Mouse (Mus musculus): ENCODE measurements around the gene Nxpe4. TPM values are rescaled to one million over a fixed set of nuclear protein-coding genes. Genes with fewer than 3 reads are reported as not detected.
"Not testable (repeated sequence)": the region's sequence is repeated elsewhere in the genome, so short reads cannot be mapped to it uniquely, and the experiment has no call there.

Nxpe4 gene
- polyA plus RNA-seq, 1 experiment from 2014 or later = 7.4 TPM

DNA sequence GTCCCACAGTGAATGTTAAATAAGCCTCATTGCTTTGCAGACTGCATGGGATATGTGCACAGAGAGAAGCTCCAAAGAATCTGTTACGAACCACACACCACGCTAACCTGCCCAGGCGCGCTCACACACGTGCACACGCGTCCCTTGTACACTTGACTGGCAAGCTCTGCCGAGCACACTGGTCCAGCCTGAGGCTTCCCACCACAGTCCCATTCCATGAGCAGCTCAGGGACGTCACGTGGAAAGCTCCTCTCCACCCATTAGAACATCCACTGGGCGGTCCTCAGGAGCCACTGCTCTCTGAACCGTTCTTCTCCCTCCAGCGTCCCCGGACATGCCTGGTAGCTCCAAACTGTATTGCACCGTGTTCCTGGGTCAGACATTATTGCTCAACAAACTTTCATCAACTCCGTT is 105.2 kb downstream of the Nxpe4 start:
- peak overlapping the region; percentile 28; the same call in 1 of the 2 replicates for H3K9ac ChIP-seq
- no peaks in the 10 kb centered on the region for H3K36me3 ChIP-seq
- peak overlapping the region; percentile 92 for H3K4me2 ChIP-seq (replicated peaks)
- no peaks in the 10 kb centered on the region for H3K27me3 ChIP-seq
- peak overlapping the region; percentile 55; the same call in 1 of the 2 replicates for H3K27ac ChIP-seq (replicated peaks)
- ATAC-seq (ENCODE audit: insufficient number of reproducible peaks, low FRiP score, low TSS enrichment, low read depth) = peak; percentile 81
- under 1% methylated on average over 16 of the region's 16 CpGs for WGBS
- peaks cover 12% of the 10 kb centered on the region; the same call in 1 of the 2 replicates for H3K4me1 ChIP-seq
- peak overlapping the region; percentile 50 for H3K4me3 ChIP-seq (replicated peaks)
- no peaks in the 10 kb centered on the region for H3K9me3 ChIP-seq (replicated peaks)

- Histone ChIP-seq H3K4me1 (peaks cover 12% of the 10 kb centered on the region; the same call in 1 of the 2 replicates), H3K27me3 (no peaks in the 10 kb centered on the region), H3K9ac (no peak overlapping the region), H3K27ac (replicated peaks) (0 out of 2 replicates have a peak overlapping the region, but pooled peaks have one; percentile 12), H3K4me2 (replicated peaks) (no peak overlapping the region; the same call in 1 of the 2 replicates), H3K9me3 (replicated peaks) (no peaks in the 10 kb centered on the region), H3K4me3 (replicated peaks) (no peak overlapping the region), H3K36me3 (no peaks in the 10 kb centered on the region)
- WGBS = 37% methylated on average over 1 of the region's 1 CpGs
- ATAC-seq (ENCODE audit: insufficient number of reproducible peaks, low FRiP score, low TSS enrichment, low read depth) = no peak
These were observed 106.1 kb downstream of the Nxpe4 start for GRCm38 (mm10) chr9:48267960-48268359.

- H3K4me3 ChIP-seq (replicated peaks) = no peak overlapping the region
- no peaks in the 10 kb centered on the region for H3K9me3 ChIP-seq (replicated peaks)
- H3K27me3 ChIP-seq = no peaks in the 10 kb centered on the region
- no peaks in the 10 kb centered on the region for H3K36me3 ChIP-seq
- WGBS = 90% methylated on average over 15 of the region's 15 CpGs
- no peak overlapping the region for H3K9ac ChIP-seq
- no peak overlapping the region for H3K4me2 ChIP-seq (replicated peaks)
- no peak overlapping the region for H3K27ac ChIP-seq (replicated peaks)
- no peak for ATAC-seq (ENCODE audit: insufficient number of reproducible peaks, low FRiP score, low TSS enrichment, low read depth)
- no peaks in the 10 kb centered on the region for H3K4me1 ChIP-seq
These were observed 115.0 kb downstream of the Nxpe4 start for GRCm38 (mm10) chr9:48276831-48277230.

- no peaks in the 10 kb centered on the region for H3K9me3 ChIP-seq (replicated peaks)
- no peaks in the 10 kb centered on the region for H3K36me3 ChIP-seq
- H3K27me3 ChIP-seq = no peaks in the 10 kb centered on the region
- ATAC-seq (ENCODE audit: insufficient number of reproducible peaks, low FRiP score, low TSS enrichment, low read depth) = no peak
- H3K27ac ChIP-seq (replicated peaks) = no peak overlapping the region
- no peaks in the 10 kb centered on the region for H3K4me1 ChIP-seq
- H3K4me3 ChIP-seq (replicated peaks) = no peak overlapping the region
- H3K4me2 ChIP-seq (replicated peaks) = no peak overlapping the region
- 82% methylated on average over 8 of the region's 8 CpGs for WGBS
- H3K9ac ChIP-seq = no peak overlapping the region
These were observed 122.4 kb downstream of the Nxpe4 start for GRCm38 (mm10) chr9:48284221-48284620.

- Histone ChIP-seq H3K27ac (replicated peaks) (no peak overlapping the region), H3K36me3 (no peaks in the 10 kb centered on the region), H3K9ac (no peak overlapping the region), H3K9me3 (replicated peaks) (no peaks in the 10 kb centered on the region), H3K27me3 (no peaks in the 10 kb centered on the region), H3K4me2 (replicated peaks) (no peak overlapping the region), H3K4me3 (replicated peaks) (no peak overlapping the region), H3K4me1 (peaks cover 2% of the 10 kb centered on the region; the same call in 1 of the 2 replicates)
- WGBS = 77% methylated on average over 1 of the region's 1 CpGs
- ATAC-seq (ENCODE audit: insufficient number of reproducible peaks, low FRiP score, low TSS enrichment, low read depth) = no peak
These were observed 128.5 kb downstream of the Nxpe4 start for GRCm38 (mm10) chr9:48290281-48290680.

DNA sequence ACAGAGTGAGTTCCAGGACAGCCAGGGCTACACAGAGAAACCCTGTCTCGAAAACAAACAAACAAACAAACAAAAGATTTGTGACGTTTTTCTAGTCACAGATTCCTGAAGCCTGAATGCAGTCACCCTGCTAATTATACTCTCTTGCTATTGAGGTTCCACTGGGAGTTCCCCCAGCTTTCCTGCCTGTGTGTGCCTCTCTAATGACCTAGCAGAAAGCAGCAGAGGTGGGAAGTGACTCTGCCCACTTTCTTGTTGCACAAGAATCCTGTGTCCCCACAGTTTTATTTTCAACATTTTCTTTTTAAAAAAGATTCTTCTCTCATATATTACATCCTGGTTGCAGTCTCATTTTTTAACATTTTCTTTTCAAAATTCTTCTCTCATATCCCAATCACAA is 132.9 kb downstream of the Nxpe4 start:
- Histone ChIP-seq H3K9me3 (replicated peaks) (no peaks in the 10 kb centered on the region), H3K27ac (replicated peaks) (no peak overlapping the region), H3K36me3 (no peaks in the 10 kb centered on the region), H3K4me2 (replicated peaks) (no peak overlapping the region), H3K4me3 (replicated peaks) (no peak overlapping the region), H3K4me1 (peaks cover 2% of the 10 kb centered on the region; the same call in 1 of the 2 replicates), H3K9ac (no peak overlapping the region), H3K27me3 (no peaks in the 10 kb centered on the region)
- no peak for ATAC-seq (ENCODE audit: insufficient number of reproducible peaks, low FRiP score, low TSS enrichment, low read depth)
- 71% methylated on average over 2 of the region's 2 CpGs for WGBS

- H3K27me3 ChIP-seq = no peaks in the 10 kb centered on the region
- H3K9me3 ChIP-seq (replicated peaks) = no peaks in the 10 kb centered on the region
- WGBS = 90% methylated on average over 7 of the region's 7 CpGs
- no peak overlapping the region for H3K9ac ChIP-seq
- no peak overlapping the region for H3K4me2 ChIP-seq (replicated peaks)
- H3K4me3 ChIP-seq (replicated peaks) = no peak overlapping the region
- H3K36me3 ChIP-seq = no peaks in the 10 kb centered on the region
- H3K27ac ChIP-seq (replicated peaks) = no peak overlapping the region
- no peaks in the 10 kb centered on the region for H3K4me1 ChIP-seq
- no peak for ATAC-seq (ENCODE audit: insufficient number of reproducible peaks, low FRiP score, low TSS enrichment, low read depth)
These were observed 137.2 kb downstream of the Nxpe4 start for GRCm38 (mm10) chr9:48298983-48299382.

GRCm38 (mm10) chr9:48303564-48303963 is 141.7 kb downstream of the Nxpe4 start:
- not testable (repeated sequence) for H3K9me3 ChIP-seq (replicated peaks); H3K4me3 ChIP-seq (replicated peaks); ATAC-seq (ENCODE audit: insufficient number of reproducible peaks, low FRiP score, low TSS enrichment, low read depth); H3K27me3 ChIP-seq; H3K9ac ChIP-seq; H3K36me3 ChIP-seq; H3K4me2 ChIP-seq (replicated peaks); H3K27ac ChIP-seq (replicated peaks); H3K4me1 ChIP-seq
- WGBS = 38% methylated on average over 5 of the region's 5 CpGs

DNA sequence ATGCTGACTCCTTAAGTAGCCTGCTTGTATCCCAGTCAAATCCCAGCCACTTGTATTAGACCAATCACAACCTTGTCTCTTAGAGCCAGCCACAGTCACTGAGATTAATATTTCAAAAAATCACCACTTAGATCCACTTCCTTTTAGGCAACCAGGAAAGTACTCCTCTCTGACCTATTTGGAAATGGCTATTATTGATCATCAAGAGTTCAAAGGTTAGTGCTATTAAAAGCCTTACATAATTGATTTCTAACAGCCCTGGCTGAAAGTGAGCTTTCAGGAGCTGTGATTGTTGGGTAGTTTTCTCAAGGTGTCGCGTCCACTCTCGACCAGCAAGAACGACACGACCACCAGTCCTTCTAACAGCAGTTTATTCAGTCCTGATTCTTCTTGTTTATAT is 149.4 kb downstream of the Nxpe4 start:
- H3K4me1 ChIP-seq = no peaks in the 10 kb centered on the region
- H3K4me2 ChIP-seq (replicated peaks) = no peak overlapping the region
- no peaks in the 10 kb centered on the region for H3K36me3 ChIP-seq
- H3K9ac ChIP-seq = no peak overlapping the region
- no peak overlapping the region for H3K27ac ChIP-seq (replicated peaks)
- 83% methylated on average over 5 of the region's 5 CpGs for WGBS
- no peaks in the 10 kb centered on the region for H3K27me3 ChIP-seq
- H3K4me3 ChIP-seq (replicated peaks) = no peak overlapping the region
- H3K9me3 ChIP-seq (replicated peaks) = no peaks in the 10 kb centered on the region
- ATAC-seq (ENCODE audit: insufficient number of reproducible peaks, low FRiP score, low TSS enrichment, low read depth) = no peak

GRCm38 (mm10) chr9:48314194-48314593 is 152.4 kb downstream of the Nxpe4 start:
- no peak for ATAC-seq (ENCODE audit: insufficient number of reproducible peaks, low FRiP score, low TSS enrichment, low read depth)
- H3K27ac ChIP-seq (replicated peaks) = no peak overlapping the region
- no peak overlapping the region for H3K4me3 ChIP-seq (replicated peaks)
- no peak overlapping the region for H3K4me2 ChIP-seq (replicated peaks)
- H3K9ac ChIP-seq = no peak overlapping the region
- no peaks in the 10 kb centered on the region for H3K9me3 ChIP-seq (replicated peaks)
- no peaks in the 10 kb centered on the region for H3K4me1 ChIP-seq
- no peaks in the 10 kb centered on the region for H3K36me3 ChIP-seq
- WGBS = 48% methylated on average over 3 of the region's 3 CpGs
- H3K27me3 ChIP-seq = no peaks in the 10 kb centered on the region

DNA sequence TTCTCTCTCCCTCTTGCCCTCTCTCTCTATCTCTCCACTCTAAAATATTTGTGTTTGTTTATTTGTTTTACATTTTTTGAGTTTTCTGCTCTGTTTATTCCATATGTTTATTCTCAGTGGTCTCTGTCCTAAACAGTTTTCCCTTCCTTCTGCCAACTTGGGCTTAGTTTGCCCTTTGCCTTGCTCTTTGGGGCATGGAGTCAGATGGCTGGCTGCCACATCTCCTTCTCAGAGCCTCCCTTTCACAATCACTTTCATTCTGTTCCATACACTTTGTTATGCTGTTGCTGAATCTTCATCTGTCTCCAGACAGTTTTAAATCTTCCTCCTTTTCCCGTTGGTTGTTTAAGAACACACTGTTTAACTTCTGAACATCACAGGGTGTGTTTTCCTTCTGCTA is 154.0 kb downstream of the Nxpe4 start:
- Histone ChIP-seq H3K4me1 (no peaks in the 10 kb centered on the region), H3K27ac (replicated peaks) (no peak overlapping the region), H3K9ac (no peak overlapping the region), H3K9me3 (replicated peaks) (no peaks in the 10 kb centered on the region), H3K36me3 (no peaks in the 10 kb centered on the region), H3K27me3 (no peaks in the 10 kb centered on the region), H3K4me3 (replicated peaks) (no peak overlapping the region), H3K4me2 (replicated peaks) (no peak overlapping the region)
- ATAC-seq (ENCODE audit: insufficient number of reproducible peaks, low FRiP score, low TSS enrichment, low read depth) = no peak
- WGBS = 83% methylated on average over 1 of the region's 1 CpGs

- Histone ChIP-seq H3K27me3 (no peaks in the 10 kb centered on the region), H3K36me3 (no peaks in the 10 kb centered on the region), H3K9ac (no peak overlapping the region), H3K4me1 (no peaks in the 10 kb centered on the region), H3K4me3 (replicated peaks) (no peak overlapping the region), H3K4me2 (replicated peaks) (no peak overlapping the region), H3K27ac (replicated peaks) (no peak overlapping the region), H3K9me3 (replicated peaks) (no peaks in the 10 kb centered on the region)
- ATAC-seq (ENCODE audit: insufficient number of reproducible peaks, low FRiP score, low TSS enrichment, low read depth) = no peak
- 89% methylated on average over 9 of the region's 9 CpGs for WGBS
These were observed 164.5 kb downstream of the Nxpe4 start for GRCm38 (mm10) chr9:48326338-48326737.
